Mouse (Mus musculus) adrenal gland, postnatal 14 days (tissue): ENCODE measurements around the gene Sh2b1. TPM values are rescaled to one million over a fixed set of nuclear protein-coding genes. Genes with fewer than 3 reads are reported as not detected.
"Not testable (repeated sequence)": the region's sequence is repeated elsewhere in the genome, so short reads cannot be mapped to it uniquely, and the experiment has no call there.

Experiments used
- DNase-seq: peaks from one replicate; pipeline ENCODE4 v3.0.0; 2021; ENCODE audit warnings: mixed read lengths
- long read RNA-seq, 2 experiments: library from polyadenylated mRNA; stranded (forward); transcript quantifications; one replicate each; pipeline ENCODE4 v2.0.0; 2021
- total RNA-seq: library from RNA; stranded (reverse); gene quantifications from 2 replicates; pipeline ENCODE4 v1.2.3, GENCODE M21; 2021

Sh2b1 gene
- total RNA-seq = 52.3 and 56.4 TPM in 2 replicates
- long read RNA-seq, experiment 1, partial matches to known transcripts = 18 of 79 reads
- long read RNA-seq, experiment 1, other reads (novel, unspliced or antisense) = 52 of 79 reads
- long read RNA-seq, experiment 2, partial matches to known transcripts = 11 of 50 reads
- long read RNA-seq, experiment 2, other reads (novel, unspliced or antisense) = 33 of 50 reads

GRCm38 (mm10) chr7:126474993-126475581 is at the start of gene Sh2b1:
Gene Sh2b1, minus strand, starts transcription at chr7:126475424.
- peak; percentile 95 for DNase-seq

- no peak for DNase-seq
Observed at GRCm38 (mm10) chr7:126523316-126523715, 48.1 kb upstream of the Sh2b1 start.

- DNase-seq = peak; percentile 45
Observed at GRCm38 (mm10) chr7:126519513-126519912, 44.3 kb upstream of the Sh2b1 start.

- DNase-seq = no peak
Observed at GRCm38 (mm10) chr7:126518261-126518941, 43.2 kb upstream of the Sh2b1 start.

- DNase-seq = peak; percentile 57
Observed at GRCm38 (mm10) chr7:126511287-126511686, 36.1 kb upstream of the Sh2b1 start.

GRCm38 (mm10) chr7:126507126-126507778 is 32.0 kb upstream of the Sh2b1 start:
- DNase-seq = peak; percentile 56

GRCm38 (mm10) chr7:126504913-126505312 is 29.7 kb upstream of the Sh2b1 start:
- DNase-seq = no peak

GRCm38 (mm10) chr7:126503273-126503878 is 28.2 kb upstream of the Sh2b1 start, which contains the start of gene Atxn2l:
Gene Atxn2l, minus strand, starts transcription at chr7:126503437.
- DNase-seq = peak; percentile 100

GRCm38 (mm10) chr7:126502751-126503150 is 27.5 kb upstream of the Sh2b1 start:
- no peak for DNase-seq

- DNase-seq = peak; percentile 97
Observed at GRCm38 (mm10) chr7:126502023-126502741, 27.0 kb upstream of the Sh2b1 start.

GRCm38 (mm10) chr7:126501684-126502022 is 26.4 kb upstream of the Sh2b1 start:
- DNase-seq = no peak

GRCm38 (mm10) chr7:126499416-126499815 is 24.2 kb upstream of the Sh2b1 start:
- no peak for DNase-seq

GRCm38 (mm10) chr7:126497966-126498365 is 22.7 kb upstream of the Sh2b1 start:
- no peak for DNase-seq

- DNase-seq = no peak
Observed at GRCm38 (mm10) chr7:126496475-126496874, 21.3 kb upstream of the Sh2b1 start.

GRCm38 (mm10) chr7:126494120-126494519 is 18.9 kb upstream of the Sh2b1 start:
- no peak for DNase-seq

- no peak for DNase-seq
Observed at GRCm38 (mm10) chr7:126491973-126492372, 16.7 kb upstream of the Sh2b1 start.

GRCm38 (mm10) chr7:126491005-126491404 is 15.8 kb upstream of the Sh2b1 start:
- DNase-seq = no peak

- DNase-seq = not testable (repeated sequence)
Observed at GRCm38 (mm10) chr7:126487617-126488385, 12.6 kb upstream of the Sh2b1 start.

GRCm38 (mm10) chr7:126487052-126487483 is 11.8 kb upstream of the Sh2b1 start, which contains the start of gene Tufm:
Gene Tufm, plus strand, starts transcription at chr7:126487361.
- DNase-seq = peak; percentile 98

- DNase-seq = peak; percentile 95
Observed at GRCm38 (mm10) chr7:126482392-126482871, 7.2 kb upstream of the Sh2b1 start.

- DNase-seq = no peak
Observed at GRCm38 (mm10) chr7:126481699-126482098, 6.5 kb upstream of the Sh2b1 start.
